Mouse (Mus musculus): ENCODE measurements around the gene Prkar2b.

DNA sequence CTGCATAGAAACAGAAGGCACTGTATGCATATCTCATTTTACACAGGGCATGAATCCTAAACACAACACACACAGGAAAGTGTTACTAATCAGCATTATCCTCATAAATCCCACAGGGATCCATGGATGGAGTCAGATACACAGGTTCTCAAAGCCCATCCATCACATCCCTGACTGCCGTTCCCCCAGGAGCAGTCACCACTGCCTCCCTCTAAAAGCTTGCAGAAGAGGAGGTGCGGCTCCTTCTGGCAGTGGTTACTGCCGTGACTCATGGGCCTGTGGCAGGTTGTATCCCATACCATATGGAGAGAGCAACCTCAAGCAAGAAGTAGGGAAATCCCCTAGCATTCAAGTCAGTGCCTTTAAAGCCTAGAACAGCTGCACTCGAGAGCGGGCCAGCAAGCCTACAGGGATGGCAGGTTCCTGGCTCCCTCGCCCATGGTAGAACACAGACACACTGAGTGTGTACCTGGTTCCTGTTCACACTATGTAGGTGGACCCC is 45.8 kb downstream of the Prkar2b start:
- TF ChIP-seq POLR2A (IDR thresholded peaks at IDR 0.05; ENCODE audit: low read depth, low read length) (no peak), CTCF (IDR thresholded peaks at IDR 0.05; ENCODE audit: borderline replicate concordance, insufficient read depth, low read length) (no peak)
